9 mouse cellular contexts compared by ENCODE assay signal in the genomic region with DNA sequence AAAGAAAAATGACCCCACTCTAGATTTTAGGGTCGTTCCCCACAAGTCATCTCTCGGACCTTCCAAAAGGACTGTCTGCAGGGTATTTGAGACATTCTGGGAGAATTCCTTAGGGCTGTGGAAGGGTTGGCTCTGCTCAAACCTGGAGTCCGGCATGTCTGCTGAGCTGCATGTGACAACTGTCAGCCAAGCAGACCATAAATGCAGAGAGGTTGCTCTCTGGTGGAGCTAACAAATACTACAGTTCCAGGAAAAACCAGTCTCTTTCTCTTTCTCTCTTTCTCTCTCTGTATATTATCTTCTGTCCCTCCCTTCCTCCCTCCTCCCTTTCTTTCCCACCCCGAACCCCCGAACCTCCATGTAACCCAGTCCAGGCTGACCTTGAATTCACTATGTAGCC. TPM values are rescaled to one million over a fixed set of nuclear protein-coding genes. Genes with fewer than 3 reads are reported as not detected.
DNase-seq lines count a peak whose midpoint lies in the region; TF ChIP-seq lines count a peak whose summit lies in the region.
"Had no signal": no experiment of that assay in that cellular context is flagged by ENCODE, and none has a peak within 500 bp of the region (broad histone marks: within the 10 kb centered on the region; RNA-seq: fewer than 3 reads in every experiment).

No protein-coding gene starts in this region.

- 42% methylated on average over 5 of the region's 5 CpGs for WGBS in cerebellum, adult 2 months

- no peaks in the 10 kb centered on the region for H3K4me1 ChIP-seq in cerebellum, adult 2 months (ENCODE audit: control insufficient read depth, insufficient read depth, low read length)

- no peaks in the 10 kb centered on the region for H3K27me3 ChIP-seq in cerebellum, adult 2 months (ENCODE audit: control insufficient read depth, insufficient read depth, low read length)

- peak; percentile 28; the same call in 1 of the 2 replicates for TF ChIP-seq CTCF in cerebellum, adult 2 months (IDR thresholded peaks at IDR 0.05; ENCODE audit: borderline replicate concordance, insufficient read depth, low read depth, low read length)

- no peak for DNase-seq in cerebellum, adult 2 months
- no peak for DNase-seq in cerebellum, postnatal 4 days (ENCODE audit: low spot score in 2 of 2)
- peak; percentile 43 for DNase-seq in kidney, postnatal 10 days
- DNase-seq in kidney, adult 18-20 months: no peak
- DNase-seq in 416B (ENCODE audit: low read depth): peak; percentile 65
- peak; percentile 45 for DNase-seq in embryo, embryonic 11 days
- DNase-seq in right cerebral cortex, postnatal 25 days: no peak
- DNase-seq in frontal cortex, postnatal 25 days (ENCODE audit: low spot score in 2 of 2): no peak

- H3K4me3 ChIP-seq in cerebellum, adult 2 months (replicated peaks; ENCODE audit: insufficient read depth, low read depth, low read length): no peak overlapping the region
- H3K4me3 ChIP-seq: forebrain, embryonic 12.5 days had no signal

- no peak for TF ChIP-seq POLR2A in cerebellum, adult 2 months (IDR thresholded peaks at IDR 0.05; ENCODE audit: borderline replicate concordance, insufficient read depth, low read length)

- H3K27ac ChIP-seq in cerebellum, adult 2 months (ENCODE audit: insufficient read depth, low read length): no peak overlapping the region
- H3K27ac ChIP-seq: forebrain, embryonic 12.5 days had no signal

RNA-seq across cellular contexts. Expression of gene Zbtb39, which starts 4.9 kb away (rescaled TPM):
- 5.7 and 6.6 TPM in 2 replicates for polyA plus RNA-seq in cerebellum, adult 2 months (2012; rRNA removed)

RNA-seq across cellular contexts. Expression of gene Tac2, which starts 10.2 kb away (rescaled TPM):
- polyA plus RNA-seq in cerebellum, adult 2 months (2012; rRNA removed): 1.4 and 1.5 TPM in 2 replicates
- polyA plus RNA-seq: forebrain, embryonic 12.5 days had no signal

RNA-seq across cellular contexts. Expression of gene Gpr182, which starts 17.1 kb away (rescaled TPM):
- 1.4 and 1.5 TPM in 2 replicates for polyA plus RNA-seq in cerebellum, adult 2 months (2012; rRNA removed)

RNA-seq across cellular contexts. Expression of gene Rdh1, which starts 25.1 kb away (rescaled TPM):
- 0.15 and 0.16 TPM in 2 replicates for polyA plus RNA-seq in cerebellum, adult 2 months (2012; rRNA removed)
- polyA plus RNA-seq: forebrain, embryonic 12.5 days had no signal

RNA-seq across cellular contexts. Expression of gene Rdh16f1, which starts 25.2 kb away (rescaled TPM):
- 0.05 and 0.92 TPM in 2 replicates for polyA plus RNA-seq in cerebellum, adult 2 months (2012; rRNA removed)
- polyA plus RNA-seq: forebrain, embryonic 12.5 days had no signal

Comparison
In these comparisons a context has a peak if more than half of its experiments do, and no peak if none do; other contexts are left out.
1. DNase-seq: peak in kidney, postnatal 10 days (single experiment), 416B (single experiment) and embryo, embryonic 11 days (single experiment); none in cerebellum, adult 2 months (0 of 2), cerebellum, postnatal 4 days (0 of 2), kidney, adult 18-20 months (single experiment), right cerebral cortex, postnatal 25 days (single experiment) and frontal cortex, postnatal 25 days (0 of 2).